Mouse (Mus musculus): ENCODE measurements around the gene Ceacam18.

DNA sequence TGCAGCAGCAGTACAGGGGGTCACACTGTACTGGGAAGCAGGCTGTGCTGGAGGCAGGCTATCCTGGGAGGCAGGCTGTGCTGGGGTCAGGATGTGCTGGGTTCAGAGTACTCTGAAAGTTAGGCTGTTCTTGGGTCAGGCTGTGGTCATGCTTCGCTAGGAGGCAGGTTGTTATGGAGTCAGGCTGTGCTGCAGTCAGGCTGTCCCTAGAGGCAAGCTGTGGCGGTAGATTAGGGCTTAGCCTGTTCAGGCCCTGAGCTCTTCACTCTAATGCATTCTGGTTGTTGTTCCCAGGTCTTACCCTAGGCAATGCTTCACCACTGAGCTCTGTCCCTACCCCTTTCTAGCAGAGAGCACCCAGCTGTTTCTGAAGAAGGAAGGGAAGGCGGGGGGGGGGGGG, 9.4 kb upstream of the Ceacam18 start:
- TF ChIP-seq EP300 (IDR thresholded peaks at IDR 0.05; ENCODE audit: low read length) (no peak), CHD2 (IDR thresholded peaks at IDR 0.05; ENCODE audit: low read length) (no peak), CTCF (conservative IDR thresholded peaks at IDR 0.05 in 1 of 2, IDR thresholded peaks at IDR 0.05 in 1 of 2; ENCODE audit: low read depth in 2 of 2, low read length in 2 of 2) (no peak), TBP (conservative IDR thresholded peaks at IDR 0.05; ENCODE audit: low read depth, low read length) (no peak), HCFC1 (IDR thresholded peaks at IDR 0.05; ENCODE audit: low read depth, low read length) (no peak), POLR2A (IDR thresholded peaks at IDR 0.05; ENCODE audit: low read depth, low read length) (no peak), ZKSCAN1 (IDR thresholded peaks at IDR 0.05; ENCODE audit: borderline replicate concordance, low read depth, low read length) (no peak), MEF2A (IDR thresholded peaks at IDR 0.05; ENCODE audit: borderline replicate concordance, low read depth, low read length) (no peak), BHLHE40 (IDR thresholded peaks at IDR 0.05; ENCODE audit: low read depth, low read length) (no peak), CHD1 (IDR thresholded peaks at IDR 0.05; ENCODE audit: low read depth, low read length) (no peak), NELFE (IDR thresholded peaks at IDR 0.05; ENCODE audit: low read depth, low read length) (no peak), E2F4 (IDR thresholded peaks at IDR 0.05; ENCODE audit: insufficient replicate concordance, low read depth, low read length) (no peak), USF1 (IDR thresholded peaks at IDR 0.05; ENCODE audit: low read depth, low read length) (no peak)
